Mouse (Mus musculus) midbrain, embryonic 13.5 days (tissue): ENCODE measurements around the gene Arpc2. TPM values are rescaled to one million over a fixed set of nuclear protein-coding genes. Genes with fewer than 3 reads are reported as not detected.
A peak's percentile ranks its signal among the peaks of the same experiment; 100 is the strongest.

Experiments
- ATAC-seq: fragments of 200-750 bp; cut with Nextera tagmentation; 2 replicates; pipeline ENCODE4 v1.8.0; 2017; ENCODE audit warnings: mild to moderate bottlenecking, moderate TSS enrichment, moderate library complexity
- H3K27ac ChIP-seq: fragments of 300-500 bp; sonication (generic); 2 replicates; pipeline ENCODE4 v1.5.1; 2015; ENCODE audit warnings: inconsistent platforms, mild to moderate bottlenecking, moderate library complexity
- H3K27me3 ChIP-seq: fragments of 300-500 bp; sonication (generic); 2 replicates; pipeline ENCODE4 v1.6.1; 2015; ENCODE audit warnings: mild to moderate bottlenecking, inconsistent platforms
- H3K36me3 ChIP-seq: fragments of 300-500 bp; sonication (generic); 2 replicates; pipeline ENCODE4 v1.6.1; 2015; ENCODE audit warnings: mild to moderate bottlenecking, inconsistent platforms
- H3K4me1 ChIP-seq: fragments of 300-500 bp; sonication (generic); replicated peaks from 2 replicates; pipeline ENCODE4 v1.6.1; 2015; ENCODE audit warnings: inconsistent platforms
- H3K4me2 ChIP-seq: fragments of 300-500 bp; sonication (generic); replicated peaks from 2 replicates; pipeline ENCODE4 v1.6.1; 2015; ENCODE audit warnings: moderate library complexity, mild to moderate bottlenecking, inconsistent platforms
- H3K4me3 ChIP-seq: fragments of 300-500 bp; sonication (generic); replicated peaks from 2 replicates; pipeline ENCODE4 v1.5.1; 2015; ENCODE audit warnings: mild to moderate bottlenecking, inconsistent platforms
- H3K9ac ChIP-seq: fragments of 300-500 bp; sonication (generic); replicated peaks from 2 replicates; pipeline ENCODE4 v1.6.1; 2015; ENCODE audit warnings: mild to moderate bottlenecking, inconsistent platforms
- H3K9me3 ChIP-seq: fragments of 300-500 bp; sonication (generic); 2 replicates; pipeline ENCODE4 v1.6.1; 2016; ENCODE audit warnings: mild to moderate bottlenecking, inconsistent platforms
- WGBS: fragments of 180-500 bp; shearing (Covaris S2); methylation state at CpG from one replicate; pipeline ENCODE4 v1.1.7; 2015; 5-methylcytosine and 5-hydroxymethylcytosine counted together
- polyA plus RNA-seq: library from polyadenylated mRNA; unstranded; fragments of >200 nt; fragmentation: Nextera tagmentation; extraction: Ambion mirVana; gene quantifications from 2 replicates; pipeline ENCODE4 v1.2.1, GENCODE M21; 2015

The Arpc2 gene
- polyA plus RNA-seq, 1 experiment from 2014 or later: 384 TPM

DNA sequence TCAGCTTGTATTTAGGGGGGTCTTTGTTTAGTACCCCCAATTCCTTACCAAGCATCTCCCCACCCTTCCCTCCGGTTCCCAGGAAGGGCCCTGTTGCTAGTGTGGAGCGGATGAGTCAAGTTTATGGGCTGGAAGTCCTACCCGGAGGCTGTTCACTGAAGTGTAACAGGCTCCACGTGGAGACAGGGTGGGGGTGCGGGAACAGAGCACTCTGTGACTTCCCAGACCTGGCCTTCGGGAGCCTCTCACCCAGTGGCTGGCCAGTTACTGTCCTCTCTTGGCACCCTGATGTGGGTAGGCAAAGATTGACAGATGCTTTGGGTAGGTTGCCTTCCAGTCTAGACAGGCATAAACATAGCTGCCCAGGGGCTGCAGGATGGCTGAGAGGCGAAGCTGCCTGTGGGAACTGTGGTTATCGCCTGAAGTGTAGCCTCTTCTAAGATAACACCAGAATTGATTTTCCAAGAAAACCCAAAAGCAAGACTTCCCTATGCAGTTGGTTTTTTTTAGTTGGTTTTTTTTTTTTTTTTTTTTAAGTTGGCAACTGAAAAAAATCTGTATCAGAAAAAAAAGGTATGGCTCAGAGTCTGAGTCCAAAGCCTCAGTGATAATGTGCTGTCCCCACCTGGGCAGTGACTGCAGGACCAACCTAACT lies 42.1 kb downstream of the Arpc2 start:
- H3K4me3 ChIP-seq: no peak overlapping the region
- 58% methylated on average over 8 of the region's 8 CpGs for WGBS
- no peaks in the 10 kb centered on the region for H3K27me3 ChIP-seq
- H3K4me2 ChIP-seq: no peak overlapping the region
- H3K4me1 ChIP-seq: peaks cover 10% of the 10 kb centered on the region
- H3K36me3 ChIP-seq: peaks cover 47% of the 10 kb centered on the region
- no peak for ATAC-seq
- H3K9me3 ChIP-seq: no peaks in the 10 kb centered on the region
- H3K9ac ChIP-seq: 0 out of 2 replicates have a peak overlapping the region, but pooled peaks have one; percentile 6
- no peak overlapping the region for H3K27ac ChIP-seq

GRCm38 (mm10) chr1:74278538-74278937 lies 42.7 kb downstream of the Arpc2 start, which contains the start of gene Gpbar1:
Gene Gpbar1, plus strand, starts transcription at chr1:74278550.
- peaks cover 16% of the 10 kb centered on the region for H3K4me1 ChIP-seq
- peaks cover 49% of the 10 kb centered on the region for H3K36me3 ChIP-seq
- 0 out of 2 replicates have a peak within 1 kb of the TSS, but pooled peaks have one; percentile 6 for H3K9ac ChIP-seq
- no peaks in the 10 kb centered on the region for H3K9me3 ChIP-seq
- no peaks in the 10 kb centered on the region for H3K27me3 ChIP-seq
- ATAC-seq: no peak
- no peak within 1 kb of the TSS for H3K27ac ChIP-seq
- 96% methylated on average over 10 of the region's 10 CpGs for WGBS
- no peak within 1 kb of the TSS for H3K4me3 ChIP-seq
- H3K4me2 ChIP-seq: no peak within 1 kb of the TSS

GRCm38 (mm10) chr1:74278988-74279387 lies 43.1 kb downstream of the Arpc2 start:
- 91% methylated on average over 11 of the region's 11 CpGs for WGBS
- ATAC-seq: no peak
- no peaks in the 10 kb centered on the region for H3K27me3 ChIP-seq

GRCm38 (mm10) chr1:74280591-74281325 lies 44.9 kb downstream of the Arpc2 start:
- Histone ChIP-seq H3K4me3 (no peak overlapping the region), H3K27me3 (no peaks in the 10 kb centered on the region), H3K36me3 (peaks cover 49% of the 10 kb centered on the region), H3K4me1 (peaks cover 26% of the 10 kb centered on the region), H3K27ac (no peak overlapping the region), H3K4me2 (no peak overlapping the region), H3K9ac (no peak overlapping the region), H3K9me3 (no peaks in the 10 kb centered on the region)
- 97% methylated on average over 14 of the region's 14 CpGs for WGBS
- ATAC-seq: no peak

More at GRCm38 (mm10) chr1:74278988-74279387, 43.1 kb downstream of the Arpc2 start:
- Histone ChIP-seq H3K4me1 (peaks cover 20% of the 10 kb centered on the region), H3K4me3 (no peak overlapping the region), H3K9me3 (no peaks in the 10 kb centered on the region), H3K9ac (no peak overlapping the region), H3K36me3 (peaks cover 49% of the 10 kb centered on the region), H3K27ac (no peak overlapping the region), H3K4me2 (no peak overlapping the region)

- Histone ChIP-seq H3K4me3 (no peak overlapping the region), H3K27ac (no peak overlapping the region), H3K4me2 (no peak overlapping the region), H3K4me1 (peaks cover 32% of the 10 kb centered on the region), H3K9me3 (no peaks in the 10 kb centered on the region), H3K9ac (no peak overlapping the region), H3K27me3 (no peaks in the 10 kb centered on the region), H3K36me3 (peaks cover 49% of the 10 kb centered on the region)
- no peak for ATAC-seq
- 100% methylated on average over 2 of the region's 2 CpGs for WGBS
Observed at GRCm38 (mm10) chr1:74281372-74281771, 45.5 kb downstream of the Arpc2 start.

- no peak overlapping the region for H3K27ac ChIP-seq
- no peak for ATAC-seq
- peaks cover 37% of the 10 kb centered on the region for H3K4me1 ChIP-seq
- no peak overlapping the region for H3K4me2 ChIP-seq
- no peaks in the 10 kb centered on the region for H3K27me3 ChIP-seq
- H3K36me3 ChIP-seq: peaks cover 49% of the 10 kb centered on the region
- 96% methylated on average over 8 of the region's 8 CpGs for WGBS
- H3K9me3 ChIP-seq: no peaks in the 10 kb centered on the region
- H3K9ac ChIP-seq: no peak overlapping the region
- H3K4me3 ChIP-seq: no peak overlapping the region
Observed at GRCm38 (mm10) chr1:74281886-74282285, 46.0 kb downstream of the Arpc2 start.

DNA sequence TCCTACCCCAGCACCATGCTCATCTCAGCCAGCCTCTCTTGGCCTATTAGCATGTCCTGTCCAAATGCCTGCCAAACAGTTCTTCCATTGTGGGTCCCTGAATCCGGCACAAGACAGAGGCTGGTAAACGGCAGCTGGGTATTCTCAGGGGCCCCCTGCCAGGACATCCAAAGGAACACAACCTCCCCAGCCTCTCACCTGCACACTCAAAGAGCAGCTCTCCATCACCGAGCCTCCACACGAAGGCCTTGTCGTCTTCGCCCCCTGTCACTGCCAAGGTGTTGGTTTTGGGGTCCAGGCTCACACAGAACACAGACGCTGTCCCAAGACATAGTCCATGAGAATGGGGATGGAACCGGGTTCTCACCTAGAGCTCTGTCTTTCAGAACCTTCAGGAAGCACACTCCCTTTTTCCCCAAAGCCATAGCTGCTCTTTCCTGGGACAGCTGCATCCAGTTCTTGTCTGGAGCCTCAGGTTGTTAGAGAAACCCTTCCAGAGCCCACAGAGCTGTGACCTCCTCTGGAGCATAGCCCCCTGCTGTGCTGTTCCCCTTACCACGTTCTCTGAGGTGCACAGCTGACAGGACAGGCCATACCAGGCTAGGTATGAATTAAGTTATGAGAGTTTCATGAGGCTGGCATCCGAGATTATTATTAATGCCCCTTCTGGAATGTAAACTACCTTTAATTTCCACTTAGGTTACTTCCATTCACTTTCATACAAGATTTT lies 47.2 kb downstream of the Arpc2 start:
- H3K27me3 ChIP-seq: no peaks in the 10 kb centered on the region
- peaks cover 49% of the 10 kb centered on the region for H3K36me3 ChIP-seq
- no peak overlapping the region for H3K27ac ChIP-seq
- no peak overlapping the region for H3K9ac ChIP-seq
- no peak for ATAC-seq
- peak overlapping the region; percentile 74; the same call in 1 of the 2 replicates for H3K4me3 ChIP-seq
- no peaks in the 10 kb centered on the region for H3K9me3 ChIP-seq
- 89% methylated on average over 10 of the region's 10 CpGs for WGBS
- H3K4me1 ChIP-seq: peaks cover 37% of the 10 kb centered on the region
- H3K4me2 ChIP-seq: peak overlapping the region; percentile 71

- Histone ChIP-seq H3K4me3 (peak overlapping the region; percentile 74), H3K9ac (peak overlapping the region; percentile 74), H3K27me3 (no peaks in the 10 kb centered on the region), H3K9me3 (no peaks in the 10 kb centered on the region), H3K4me2 (peak overlapping the region; percentile 71), H3K27ac (peak overlapping the region; percentile 64), H3K4me1 (peaks cover 37% of the 10 kb centered on the region), H3K36me3 (peaks cover 50% of the 10 kb centered on the region)
- ATAC-seq: peak; percentile 38
- WGBS: 15% methylated on average over 15 of the region's 15 CpGs
Observed at GRCm38 (mm10) chr1:74283686-74284463, 48.0 kb downstream of the Arpc2 start.

DNA sequence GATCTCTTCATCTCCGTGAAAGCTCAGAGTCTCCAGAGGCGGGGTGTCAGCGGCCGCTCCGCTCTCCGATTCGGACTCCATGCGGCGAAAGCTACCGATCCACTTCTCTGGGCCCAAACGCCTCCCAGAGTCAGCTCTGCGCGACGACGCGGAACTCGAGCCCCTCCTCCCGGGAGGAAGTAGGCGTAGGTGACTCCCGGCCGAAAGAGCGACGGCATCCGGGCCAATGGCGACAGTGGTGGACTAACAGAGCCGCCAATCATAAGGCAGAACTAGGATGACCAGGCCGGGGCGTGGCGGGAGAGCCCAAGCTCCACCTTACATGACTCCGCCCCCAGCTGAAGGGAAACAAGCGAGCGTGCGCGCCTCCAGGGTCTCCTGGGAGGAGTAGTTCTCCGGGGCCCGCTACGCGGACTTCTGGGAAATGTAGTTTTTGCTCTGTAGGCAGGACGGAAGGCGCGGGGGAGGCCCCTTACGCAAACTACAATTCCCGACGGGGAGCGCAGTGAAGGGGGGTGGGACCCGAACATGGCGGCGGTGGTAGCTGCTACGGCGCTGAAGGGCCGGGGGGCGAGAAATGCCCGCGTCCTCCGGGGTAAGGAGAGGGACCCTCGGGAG lies 48.8 kb downstream of the Arpc2 start, which contains the start of the genes Aamp and Pnkd:
TSS of gene Aamp (minus strand) at position 196 of the 618 bp plus-strand sequence.
TSS of gene Pnkd (plus strand) at position 388 of the 618 bp plus-strand sequence.
- peak within 1 kb of the TSS; percentile 74 for H3K4me3 ChIP-seq
- no peaks in the 10 kb centered on the region for H3K27me3 ChIP-seq
- peaks cover 37% of the 10 kb centered on the region for H3K4me1 ChIP-seq
- ATAC-seq: peak; percentile 98
- peak within 1 kb of the TSS; percentile 64 for H3K27ac ChIP-seq
- under 1% methylated on average over 56 of the region's 56 CpGs for WGBS
- peaks cover 50% of the 10 kb centered on the region for H3K36me3 ChIP-seq
- peak within 1 kb of the TSS; percentile 78 for H3K9ac ChIP-seq
- no peaks in the 10 kb centered on the region for H3K9me3 ChIP-seq
- peak within 1 kb of the TSS; percentile 81 for H3K4me2 ChIP-seq

GRCm38 (mm10) chr1:74285212-74286010 lies 49.5 kb downstream of the Arpc2 start:
- 4% methylated on average over 23 of the region's 23 CpGs for WGBS
- H3K9me3 ChIP-seq: no peaks in the 10 kb centered on the region
- H3K27ac ChIP-seq: no peak overlapping the region
- H3K4me2 ChIP-seq: peak overlapping the region; percentile 81
- ATAC-seq: no peak
- peak overlapping the region; percentile 74 for H3K4me3 ChIP-seq
- H3K36me3 ChIP-seq: peaks cover 48% of the 10 kb centered on the region
- H3K9ac ChIP-seq: peak overlapping the region; percentile 78
- no peaks in the 10 kb centered on the region for H3K27me3 ChIP-seq
- peaks cover 37% of the 10 kb centered on the region for H3K4me1 ChIP-seq
